Mouse (Mus musculus) E14TG2a.4 (cell line): ENCODE results near the gene Mmp20.

Experiments used
- CTCF ChIP-seq: conservative IDR thresholded peaks from 2 replicates; pipeline ENCODE4 v1.5.1; 2014; ENCODE audit warnings: low read length
- NANOG ChIP-seq: IDR thresholded peaks from 2 replicates; pipeline ENCODE4 v1.6.1; 2014; ENCODE audit warnings: borderline replicate concordance, low read length, mixed read lengths
- POU5F1 ChIP-seq: IDR thresholded peaks from 2 replicates; pipeline ENCODE4 v1.6.1; 2014; ENCODE audit warnings: low read length, borderline replicate concordance

DNA sequence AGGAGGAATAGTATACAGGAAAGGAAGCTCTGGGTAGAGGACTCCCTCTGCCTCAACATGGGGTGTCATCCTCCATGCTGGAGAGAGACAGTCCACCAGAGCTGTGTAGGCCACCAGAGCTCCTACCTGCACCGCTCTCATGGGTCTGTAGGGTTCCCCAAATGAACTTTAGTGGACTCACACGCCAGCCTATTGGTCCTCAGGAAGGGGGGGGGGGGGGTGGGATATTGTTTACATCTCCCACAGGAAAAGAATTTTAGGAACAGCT, 86.8 kb downstream of the Mmp20 start:
- no peak for TF ChIP-seq CTCF
- no peak for TF ChIP-seq NANOG
- no peak for TF ChIP-seq POU5F1
